Mouse (Mus musculus) lung, embryonic 16.5 days (tissue): ENCODE results near the gene Zyg11b. TPM values are rescaled to one million over a fixed set of nuclear protein-coding genes. Genes with fewer than 3 reads are reported as not detected.

Source experiments
- ATAC-seq: fragments of 200-750 bp; cut with Nextera tagmentation; 2 replicates; pipeline ENCODE4 v1.8.0; 2017; ENCODE audit warnings: low read depth, mild to moderate bottlenecking, moderate library complexity
- H3K27ac ChIP-seq: fragments of 300-500 bp; sonication (generic); 2 replicates; pipeline ENCODE4 v1.5.1; 2014; ENCODE audit warnings: mild to moderate bottlenecking, control low read depth, low read length
- H3K27me3 ChIP-seq: fragments of 300-500 bp; sonication (generic); 2 replicates; pipeline ENCODE4 v1.6.1; 2014; ENCODE audit warnings: low read depth, low read length, mixed read lengths; ENCODE audit not compliant: control insufficient read depth, insufficient read depth
- H3K36me3 ChIP-seq: fragments of 300-500 bp; sonication (generic); 2 replicates; pipeline ENCODE4 v1.6.1; 2014; ENCODE audit warnings: low read length; ENCODE audit not compliant: control insufficient read depth, insufficient read depth
- H3K4me1 ChIP-seq: fragments of 300-500 bp; sonication (generic); replicated peaks from 2 replicates; pipeline ENCODE4 v1.6.1; 2014; ENCODE audit warnings: low read length, mixed read lengths; ENCODE audit not compliant: control insufficient read depth, insufficient read depth
- H3K4me2 ChIP-seq: fragments of 300-500 bp; sonication (generic); 2 replicates; pipeline ENCODE4 v1.6.1; 2014; ENCODE audit warnings: low read depth, low read length, control low read depth
- H3K4me3 ChIP-seq: fragments of 300-500 bp; sonication (generic); 2 replicates; pipeline ENCODE4 v1.5.1; 2014; ENCODE audit warnings: mild to moderate bottlenecking, low read length, control low read depth
- H3K9ac ChIP-seq: fragments of 300-500 bp; sonication (generic); 2 replicates; pipeline ENCODE4 v1.6.1; 2014; ENCODE audit warnings: low read length, control low read depth
- H3K9me3 ChIP-seq: fragments of 300-500 bp; sonication (generic); 2 replicates; pipeline ENCODE4 v1.6.1; 2016; ENCODE audit warnings: low read length; ENCODE audit not compliant: control insufficient read depth
- WGBS: fragments of 180-500 bp; shearing (Covaris S2); extraction: QIAGEN DNeasy Blood & Tissue Kit; methylation state at CpG from one replicate; pipeline ENCODE4 v1.1.7; 2014; 5-methylcytosine and 5-hydroxymethylcytosine counted together
- polyA plus RNA-seq: library from polyadenylated mRNA; unstranded; fragments of >200 nt; fragmentation: Nextera tagmentation; extraction: Ambion mirVana; gene quantifications from 2 replicates; pipeline ENCODE4 v1.2.1, GENCODE M21; 2015

The Zyg11b gene
- polyA plus RNA-seq, 1 experiment from 2014 or later: 9.9 TPM

- Histone ChIP-seq H3K4me2 (no peak overlapping the region), H3K4me3 (no peak overlapping the region), H3K9ac (no peak overlapping the region), H3K4me1 (no peaks in the 10 kb centered on the region), H3K27me3 (no peaks in the 10 kb centered on the region), H3K9me3 (no peaks in the 10 kb centered on the region), H3K27ac (no peak overlapping the region), H3K36me3 (peaks cover 11% of the 10 kb centered on the region)
- 48% methylated on average over 9 of the region's 9 CpGs for WGBS
- no peak for ATAC-seq
These were observed 37.4 kb upstream of the Zyg11b start for GRCm38 (mm10) chr4:108338321-108338733.

- H3K9me3 ChIP-seq: no peaks in the 10 kb centered on the region
- H3K4me2 ChIP-seq: no peak overlapping the region
- no peak overlapping the region for H3K27ac ChIP-seq
- no peak for ATAC-seq
- H3K36me3 ChIP-seq: peaks cover 11% of the 10 kb centered on the region
- H3K4me3 ChIP-seq: no peak overlapping the region
- WGBS: 33% methylated on average over 3 of the region's 3 CpGs
- H3K27me3 ChIP-seq: no peaks in the 10 kb centered on the region
- no peak overlapping the region for H3K9ac ChIP-seq
- no peaks in the 10 kb centered on the region for H3K4me1 ChIP-seq
These were observed 36.9 kb upstream of the Zyg11b start for GRCm38 (mm10) chr4:108337817-108338216.

DNA sequence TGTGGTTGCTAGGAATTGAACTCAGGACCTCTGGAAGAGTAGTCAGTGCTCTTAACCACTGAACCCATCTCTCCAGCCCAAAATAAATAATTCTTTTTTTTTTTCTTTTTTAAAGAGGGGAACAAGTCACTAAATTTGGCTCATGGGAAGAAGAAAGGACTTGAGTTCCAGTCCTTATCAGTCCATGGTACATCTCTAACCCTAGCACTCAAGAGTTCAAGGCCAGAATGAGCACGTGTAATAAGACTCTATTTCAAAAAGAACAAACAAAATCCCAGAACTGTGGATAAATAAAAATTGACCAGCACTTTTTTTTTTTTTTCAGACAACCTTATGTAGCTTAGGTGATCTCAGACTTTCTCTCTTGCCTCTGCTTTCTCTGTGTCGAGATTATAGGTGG is 35.9 kb upstream of the Zyg11b start:
- H3K36me3 ChIP-seq: peaks cover 11% of the 10 kb centered on the region
- H3K9me3 ChIP-seq: no peaks in the 10 kb centered on the region
- no peak for ATAC-seq
- H3K4me1 ChIP-seq: no peaks in the 10 kb centered on the region
- no peak overlapping the region for H3K4me3 ChIP-seq
- no peak overlapping the region for H3K9ac ChIP-seq
- no peaks in the 10 kb centered on the region for H3K27me3 ChIP-seq
- no peak overlapping the region for H3K4me2 ChIP-seq
- WGBS: 69% methylated on average over 2 of the region's 2 CpGs
- H3K27ac ChIP-seq: no peak overlapping the region

GRCm38 (mm10) chr4:108335413-108335812 is 34.5 kb upstream of the Zyg11b start:
- H3K4me2 ChIP-seq: no peak overlapping the region
- no peak overlapping the region for H3K4me3 ChIP-seq
- WGBS: 80% methylated on average over 6 of the region's 6 CpGs
- H3K9ac ChIP-seq: no peak overlapping the region
- H3K36me3 ChIP-seq: peaks cover 13% of the 10 kb centered on the region
- 0 out of 2 replicates have a peak overlapping the region, but pooled peaks have one; percentile 3 for H3K27ac ChIP-seq
- no peaks in the 10 kb centered on the region for H3K27me3 ChIP-seq
- no peaks in the 10 kb centered on the region for H3K4me1 ChIP-seq
- H3K9me3 ChIP-seq: no peaks in the 10 kb centered on the region
- peak; percentile 50 for ATAC-seq

GRCm38 (mm10) chr4:108332041-108332440 is 31.1 kb upstream of the Zyg11b start:
- Histone ChIP-seq H3K9me3 (no peaks in the 10 kb centered on the region), H3K27ac (no peak overlapping the region), H3K4me2 (no peak overlapping the region), H3K9ac (no peak overlapping the region), H3K36me3 (peaks cover 8% of the 10 kb centered on the region), H3K4me3 (no peak overlapping the region), H3K4me1 (peaks cover 9% of the 10 kb centered on the region), H3K27me3 (no peaks in the 10 kb centered on the region)
- ATAC-seq: no peak
- 81% methylated on average over 9 of the region's 9 CpGs for WGBS

GRCm38 (mm10) chr4:108329840-108330239 is 28.9 kb upstream of the Zyg11b start:
- H3K36me3 ChIP-seq: peaks cover 8% of the 10 kb centered on the region
- H3K4me2 ChIP-seq: no peak overlapping the region
- ATAC-seq: no peak
- no peak overlapping the region for H3K27ac ChIP-seq
- no peaks in the 10 kb centered on the region for H3K27me3 ChIP-seq
- H3K4me3 ChIP-seq: no peak overlapping the region
- no peaks in the 10 kb centered on the region for H3K9me3 ChIP-seq
- WGBS: 92% methylated on average over 6 of the region's 6 CpGs
- no peak overlapping the region for H3K9ac ChIP-seq
- peaks cover 9% of the 10 kb centered on the region for H3K4me1 ChIP-seq

DNA sequence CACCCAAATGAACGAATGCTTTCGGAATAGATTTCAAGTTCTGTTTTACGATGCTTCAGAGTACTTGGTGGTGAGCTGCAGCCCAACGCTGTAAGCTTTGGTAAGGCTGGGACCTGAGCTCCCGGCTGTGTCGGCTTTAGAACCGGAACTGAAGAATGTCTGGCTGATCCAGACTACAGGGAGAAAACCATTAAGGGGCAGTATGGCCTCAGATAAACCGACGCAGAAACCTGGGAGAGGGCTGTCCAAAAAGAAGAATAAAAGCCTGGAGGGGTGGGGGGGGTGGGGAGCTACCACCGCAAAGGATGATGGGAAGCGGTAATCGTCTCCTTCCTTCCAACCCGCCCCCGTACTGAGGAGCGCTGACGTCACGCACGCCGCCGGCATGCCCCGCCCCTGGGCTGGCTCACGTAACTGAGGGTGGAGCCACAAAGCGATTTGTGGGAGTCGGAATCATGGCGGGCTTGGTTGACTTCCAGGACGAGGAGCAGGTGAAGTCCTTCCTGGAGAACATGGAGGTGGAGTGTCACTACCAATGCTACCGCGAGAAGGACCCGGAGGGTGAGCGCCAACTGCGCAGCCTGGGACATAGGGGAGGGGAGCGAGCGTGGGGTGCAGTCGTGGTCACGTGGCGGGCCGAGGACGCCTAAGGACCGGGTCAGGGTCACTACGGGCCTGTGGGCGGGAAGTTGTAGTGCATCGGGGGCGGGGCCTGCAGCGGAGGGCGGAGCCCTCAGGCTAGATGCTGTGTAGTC is 27.0 kb upstream of the Zyg11b start, which contains the start of gene Coa7:
Coa7 (plus strand) TSS at position 411 of the 755 bp plus-strand sequence.
- peak; percentile 98 for ATAC-seq

DNA sequence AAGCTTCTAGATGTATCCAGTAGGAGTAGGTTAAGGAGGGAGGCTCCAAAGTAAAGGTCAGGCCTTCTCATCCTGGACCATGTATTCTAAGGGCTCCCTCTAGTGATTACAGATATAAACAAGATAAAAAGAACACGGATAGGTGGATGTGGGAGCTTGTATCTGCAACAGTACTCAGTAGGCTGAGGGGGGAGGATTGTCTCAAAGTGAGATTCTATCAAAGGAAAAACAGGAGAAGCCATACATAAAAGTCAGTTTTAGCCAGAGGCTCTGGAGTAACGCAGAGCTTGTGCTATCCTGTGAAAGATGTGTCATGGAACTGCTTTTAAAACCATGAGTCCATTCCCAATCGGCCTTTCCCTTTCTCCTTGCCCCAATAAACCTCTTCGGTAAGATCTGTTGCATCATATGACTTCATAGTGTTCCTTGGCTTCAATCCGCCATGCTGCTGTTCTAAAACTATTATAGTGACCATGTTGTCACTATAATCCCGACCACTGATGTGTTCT is 26.2 kb upstream of the Zyg11b start:
- no peak for ATAC-seq
- Histone ChIP-seq H3K36me3 (peaks cover 2% of the 10 kb centered on the region; the same call in 1 of the 2 replicates), H3K9me3 (no peaks in the 10 kb centered on the region), H3K9ac (peak overlapping the region; percentile 81), H3K4me2 (peak overlapping the region; percentile 70), H3K27me3 (no peaks in the 10 kb centered on the region), H3K27ac (peak overlapping the region; percentile 96), H3K4me3 (peak overlapping the region; percentile 84), H3K4me1 (peaks cover 9% of the 10 kb centered on the region)
- 30% methylated on average over 6 of the region's 6 CpGs for WGBS

More for the DNA sequence above, 27.0 kb upstream of the Zyg11b start, which contains the start of gene Coa7:
- no peaks in the 10 kb centered on the region for H3K9me3 ChIP-seq
- WGBS: under 1% methylated on average over 44 of the region's 45 CpGs
- no peaks in the 10 kb centered on the region for H3K27me3 ChIP-seq
- peaks cover 2% of the 10 kb centered on the region; the same call in 1 of the 2 replicates for H3K36me3 ChIP-seq
- H3K4me3 ChIP-seq: peak within 1 kb of the TSS; percentile 84
- peak within 1 kb of the TSS; percentile 96 for H3K27ac ChIP-seq
- H3K4me2 ChIP-seq: peak within 1 kb of the TSS; percentile 75
- H3K9ac ChIP-seq: peak within 1 kb of the TSS; percentile 81
- peaks cover 9% of the 10 kb centered on the region for H3K4me1 ChIP-seq

DNA sequence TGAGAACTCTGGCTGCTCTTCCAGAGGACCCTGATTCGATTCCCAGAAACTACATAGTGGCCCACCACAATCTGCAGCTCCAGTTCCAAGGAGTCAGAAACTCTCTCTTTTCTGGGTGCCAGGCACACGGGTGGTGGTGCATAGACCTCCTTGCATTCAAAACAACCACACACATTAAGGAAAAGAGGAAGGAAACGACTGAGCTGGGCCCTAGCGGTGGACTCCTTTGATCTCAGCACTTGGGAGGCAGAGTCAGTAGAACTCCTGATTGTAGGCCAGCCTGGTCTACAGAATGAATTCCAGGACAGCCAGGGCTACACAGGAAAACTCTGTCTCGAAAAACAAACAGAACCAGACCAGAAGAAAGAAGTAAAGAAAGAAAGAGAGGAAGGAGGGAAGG is 22.7 kb upstream of the Zyg11b start:
- WGBS: 65% methylated on average over 5 of the region's 5 CpGs
- Histone ChIP-seq H3K27me3 (no peaks in the 10 kb centered on the region), H3K9me3 (no peaks in the 10 kb centered on the region), H3K36me3 (no peaks in the 10 kb centered on the region), H3K9ac (no peak overlapping the region), H3K27ac (no peak overlapping the region), H3K4me2 (no peak overlapping the region), H3K4me1 (peaks cover 10% of the 10 kb centered on the region), H3K4me3 (no peak overlapping the region)
- ATAC-seq: no peak
